Mouse (Mus musculus) heart, postnatal 0 days (tissue): Measurements from ENCODE around the gene Tbc1d5.

Source experiments
- CTCF ChIP-seq: IDR thresholded peaks from 2 replicates; pipeline ENCODE4 v1.5.1; 2016; ENCODE audit warnings: antibody characterized with exemption, control low read depth, low read depth
- EP300 ChIP-seq: IDR thresholded peaks from 2 replicates; pipeline ENCODE4 v1.6.1; 2016; ENCODE audit warnings: antibody characterized with exemption, low read depth

DNA sequence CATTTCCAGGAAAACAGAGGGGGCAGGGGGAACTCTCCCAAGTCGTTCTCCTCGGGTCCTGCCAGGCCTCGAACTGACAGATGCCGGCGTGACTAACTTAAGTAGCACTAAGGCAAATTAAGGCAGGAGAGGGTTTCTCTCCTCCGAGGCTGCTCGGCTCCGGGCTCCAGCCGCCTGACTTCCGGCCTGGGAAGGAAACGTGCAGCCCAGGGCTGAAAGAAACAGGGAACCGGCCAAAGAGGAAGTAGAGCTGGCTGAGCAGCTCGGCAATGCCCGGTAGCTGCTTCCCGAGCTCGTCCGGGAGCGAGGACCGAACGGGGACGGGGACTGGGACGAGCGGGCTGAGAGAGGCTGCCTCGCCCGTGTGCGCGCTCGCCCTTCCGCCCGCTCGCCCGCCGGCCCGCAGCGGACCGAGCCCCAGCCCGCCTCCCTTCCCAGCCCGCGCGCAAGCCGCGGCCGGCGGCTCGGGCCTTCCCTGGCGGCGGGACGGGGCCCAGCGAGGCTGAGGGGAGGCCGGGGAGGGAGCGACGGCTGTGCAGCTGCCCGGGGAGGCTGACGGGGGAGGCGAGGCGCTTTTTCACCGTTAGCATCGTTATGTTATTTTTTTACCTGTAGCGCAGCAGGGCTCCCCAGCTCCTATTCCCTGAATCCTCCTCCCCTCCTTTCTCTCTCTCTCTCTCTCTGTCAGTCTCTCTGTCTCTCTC, 509 bp downstream of the Tbc1d5 start:
- no peak for TF ChIP-seq CTCF
- no peak for TF ChIP-seq EP300
